Mouse (Mus musculus) stomach, embryonic 15.5 days (tissue): ENCODE results near the gene Tenm3. TPM values are rescaled to one million over a fixed set of nuclear protein-coding genes. Genes with fewer than 3 reads are reported as not detected.

Source experiments
- ATAC-seq: fragments of 200-750 bp; cut with Nextera tagmentation; 2 replicates; pipeline ENCODE4 v1.8.0; 2017; ENCODE audit warnings: low read depth, moderate number of reproducible peaks, moderate TSS enrichment; ENCODE audit not compliant: insufficient read depth, low FRiP score
- H3K27ac ChIP-seq: fragments of 300-500 bp; sonication (generic); 2 replicates; pipeline ENCODE4 v1.5.1; 2015; ENCODE audit warnings: mild to moderate bottlenecking, inconsistent platforms
- H3K27me3 ChIP-seq: fragments of 300-500 bp; sonication (generic); replicated peaks from 2 replicates; pipeline ENCODE4 v1.6.1; 2015; ENCODE audit warnings: inconsistent platforms
- H3K36me3 ChIP-seq: fragments of 300-500 bp; sonication (generic); 2 replicates; pipeline ENCODE4 v1.6.1; 2015; ENCODE audit warnings: inconsistent platforms
- H3K4me1 ChIP-seq: fragments of 300-500 bp; sonication (generic); 2 replicates; pipeline ENCODE4 v1.6.1; 2015; ENCODE audit warnings: inconsistent platforms
- H3K4me2 ChIP-seq: fragments of 300-500 bp; sonication (generic); 2 replicates; pipeline ENCODE4 v1.6.1; 2015; ENCODE audit warnings: mild to moderate bottlenecking, inconsistent platforms
- H3K4me3 ChIP-seq: fragments of 300-500 bp; sonication (generic); replicated peaks from 2 replicates; pipeline ENCODE4 v1.5.1; 2015; ENCODE audit warnings: inconsistent platforms
- H3K9ac ChIP-seq: fragments of 300-500 bp; sonication (generic); 2 replicates; pipeline ENCODE4 v1.6.1; 2015; ENCODE audit warnings: inconsistent platforms
- H3K9me3 ChIP-seq: fragments of 300-500 bp; sonication (generic); 2 replicates; pipeline ENCODE4 v1.6.1; 2016; ENCODE audit warnings: inconsistent platforms
- WGBS: fragments of 180-500 bp; shearing (Covaris S2); methylation state at CpG from one replicate; pipeline ENCODE4 v1.1.7; 2015; 5-methylcytosine and 5-hydroxymethylcytosine counted together
- polyA plus RNA-seq: library from polyadenylated mRNA; unstranded; fragments of >200 nt; fragmentation: Nextera tagmentation; extraction: Ambion mirVana; gene quantifications from 2 replicates; pipeline ENCODE4 v1.2.1, GENCODE M21; 2015

Tenm3 gene
- polyA plus RNA-seq, 1 experiment from 2014 or later, result 14.6 TPM

DNA sequence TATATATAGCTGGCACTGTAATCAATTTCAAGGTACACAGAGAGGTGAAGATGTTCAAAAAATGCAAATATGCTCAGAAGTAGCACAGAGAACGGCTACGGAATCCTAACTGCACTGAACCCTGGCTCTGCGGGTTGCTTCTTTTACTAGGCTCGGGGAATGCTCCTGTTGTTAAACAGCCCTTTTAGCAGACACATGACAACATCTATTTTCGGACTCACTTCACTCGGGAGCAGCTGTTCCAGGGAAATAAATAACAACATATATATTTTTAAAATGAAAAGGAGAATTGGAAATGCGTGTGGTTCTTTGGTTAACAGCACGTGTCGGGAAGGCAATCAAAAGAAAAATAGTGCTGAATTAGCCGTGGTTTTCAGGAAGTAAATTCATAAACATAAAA lies 457.9 kb downstream of the Tenm3 start:
- H3K27ac ChIP-seq, result no peak overlapping the region
- H3K36me3 ChIP-seq, result no peaks in the 10 kb centered on the region
- 82% methylated on average over 10 of the region's 10 CpGs for WGBS
- no peak overlapping the region for H3K9ac ChIP-seq
- H3K27me3 ChIP-seq, result no peaks in the 10 kb centered on the region
- H3K4me1 ChIP-seq, result no peaks in the 10 kb centered on the region
- no peak overlapping the region for H3K4me3 ChIP-seq
- no peak for ATAC-seq
- no peak overlapping the region for H3K4me2 ChIP-seq
- H3K9me3 ChIP-seq, result no peaks in the 10 kb centered on the region

- Histone ChIP-seq H3K27me3 (no peaks in the 10 kb centered on the region), H3K27ac (no peak overlapping the region), H3K9ac (no peak overlapping the region), H3K4me1 (no peaks in the 10 kb centered on the region), H3K4me3 (no peak overlapping the region), H3K9me3 (no peaks in the 10 kb centered on the region), H3K36me3 (no peaks in the 10 kb centered on the region), H3K4me2 (no peak overlapping the region)
- no peak for ATAC-seq
- 71% methylated on average over 12 of the region's 12 CpGs for WGBS
Measured at GRCm38 (mm10) chr8:48380035-48380434, 463.7 kb downstream of the Tenm3 start.

DNA sequence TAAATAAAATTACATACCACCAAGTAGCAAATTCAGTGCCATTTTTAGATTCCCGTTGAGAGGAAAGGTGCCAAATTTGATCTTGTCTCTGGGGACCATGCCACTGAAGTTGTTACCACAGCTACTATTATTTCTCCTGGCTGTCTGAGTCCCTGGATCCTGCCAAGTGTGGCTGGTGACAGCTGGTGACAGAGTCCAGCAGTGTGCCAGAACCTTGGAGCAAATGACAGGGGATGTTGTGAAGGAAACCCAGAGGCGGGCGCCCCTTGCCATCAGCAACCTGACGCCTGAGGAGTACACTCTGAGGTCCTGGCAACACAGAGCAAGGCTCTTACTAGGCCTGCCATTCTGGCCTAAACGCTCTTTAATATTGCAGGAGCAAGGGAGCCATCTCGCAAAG lies 467.0 kb downstream of the Tenm3 start:
- ATAC-seq, result no peak
- H3K9me3 ChIP-seq, result no peaks in the 10 kb centered on the region
- no peaks in the 10 kb centered on the region for H3K27me3 ChIP-seq
- WGBS, result 75% methylated on average over 6 of the region's 6 CpGs
- H3K4me3 ChIP-seq, result no peak overlapping the region
- no peak overlapping the region for H3K4me2 ChIP-seq
- H3K9ac ChIP-seq, result no peak overlapping the region
- no peaks in the 10 kb centered on the region for H3K4me1 ChIP-seq
- H3K27ac ChIP-seq, result no peak overlapping the region
- H3K36me3 ChIP-seq, result no peaks in the 10 kb centered on the region

- Histone ChIP-seq H3K4me1 (no peaks in the 10 kb centered on the region), H3K27ac (no peak overlapping the region), H3K4me3 (no peak overlapping the region), H3K36me3 (no peaks in the 10 kb centered on the region), H3K9ac (no peak overlapping the region), H3K27me3 (no peaks in the 10 kb centered on the region), H3K9me3 (no peaks in the 10 kb centered on the region), H3K4me2 (no peak overlapping the region)
- ATAC-seq, result no peak; the same call in 1 of the 2 replicates
- 79% methylated on average over 5 of the region's 5 CpGs for WGBS
Measured at GRCm38 (mm10) chr8:48375183-48375582, 468.6 kb downstream of the Tenm3 start.

GRCm38 (mm10) chr8:48373404-48373803 lies 470.3 kb downstream of the Tenm3 start:
- Histone ChIP-seq H3K4me3 (no peak overlapping the region), H3K36me3 (no peaks in the 10 kb centered on the region), H3K9me3 (no peaks in the 10 kb centered on the region), H3K27ac (no peak overlapping the region), H3K4me2 (no peak overlapping the region), H3K4me1 (no peaks in the 10 kb centered on the region), H3K9ac (no peak overlapping the region), H3K27me3 (no peaks in the 10 kb centered on the region)
- ATAC-seq, result no peak
- WGBS, result 92% methylated on average over 11 of the region's 11 CpGs

GRCm38 (mm10) chr8:48367164-48367563 lies 476.6 kb downstream of the Tenm3 start:
- no peak for ATAC-seq
- Histone ChIP-seq H3K36me3 (no peaks in the 10 kb centered on the region), H3K4me3 (no peak overlapping the region), H3K4me2 (no peak overlapping the region), H3K9ac (no peak overlapping the region), H3K9me3 (no peaks in the 10 kb centered on the region), H3K4me1 (no peaks in the 10 kb centered on the region), H3K27me3 (no peaks in the 10 kb centered on the region), H3K27ac (no peak overlapping the region)
- 87% methylated on average over 10 of the region's 10 CpGs for WGBS

DNA sequence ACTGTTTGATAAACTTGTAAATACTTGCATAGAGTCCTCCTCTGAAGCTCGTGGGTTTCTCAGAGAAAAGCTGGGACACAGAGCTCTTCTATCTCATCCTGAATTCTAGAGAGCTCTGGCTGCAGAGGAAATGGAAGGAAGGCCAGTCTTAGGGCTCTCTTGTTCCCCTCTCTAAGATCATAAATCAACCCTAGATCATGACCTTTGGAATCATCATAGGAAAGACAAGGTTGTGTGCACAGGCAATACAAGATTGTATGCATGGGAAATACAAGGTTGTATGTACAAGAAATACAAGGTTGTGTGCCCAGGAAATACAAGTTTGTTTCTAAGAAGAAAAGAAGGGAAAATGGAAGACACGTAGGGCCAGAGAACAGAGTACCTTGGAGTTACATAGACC lies 486.9 kb downstream of the Tenm3 start:
- Histone ChIP-seq H3K27me3 (no peaks in the 10 kb centered on the region), H3K4me3 (no peak overlapping the region), H3K9ac (no peak overlapping the region), H3K4me1 (no peaks in the 10 kb centered on the region), H3K9me3 (no peaks in the 10 kb centered on the region), H3K27ac (no peak overlapping the region), H3K4me2 (no peak overlapping the region), H3K36me3 (no peaks in the 10 kb centered on the region)
- no peak for ATAC-seq
- WGBS, result 63% methylated on average over 2 of the region's 2 CpGs

GRCm38 (mm10) chr8:48353458-48353857 lies 490.3 kb downstream of the Tenm3 start:
- H3K27me3 ChIP-seq, result no peaks in the 10 kb centered on the region
- H3K9ac ChIP-seq, result no peak overlapping the region
- WGBS, result 86% methylated on average over 6 of the region's 6 CpGs
- no peaks in the 10 kb centered on the region for H3K4me1 ChIP-seq
- H3K9me3 ChIP-seq, result no peaks in the 10 kb centered on the region
- H3K36me3 ChIP-seq, result no peaks in the 10 kb centered on the region
- H3K4me2 ChIP-seq, result no peak overlapping the region
- ATAC-seq, result no peak
- no peak overlapping the region for H3K27ac ChIP-seq
- no peak overlapping the region for H3K4me3 ChIP-seq

DNA sequence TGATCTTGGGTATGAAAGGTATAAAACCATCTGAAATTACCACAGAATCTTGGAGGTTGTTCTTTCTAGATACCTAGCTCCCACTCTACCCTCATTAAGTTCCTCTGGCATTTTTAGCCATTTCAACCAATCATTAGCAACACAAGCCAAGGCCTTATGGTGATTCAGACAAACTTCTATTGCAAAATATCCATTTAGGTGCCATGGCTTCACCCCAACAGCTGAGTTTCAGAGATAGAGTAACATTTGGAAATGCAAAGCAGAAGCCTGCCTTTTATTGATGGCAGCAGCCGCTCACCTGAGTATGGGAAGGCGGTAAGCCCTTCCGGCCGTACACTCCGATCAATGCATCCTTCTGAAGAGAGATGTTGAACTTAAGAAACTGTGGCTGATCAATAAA lies 494.9 kb downstream of the Tenm3 start:
- no peaks in the 10 kb centered on the region for H3K4me1 ChIP-seq
- no peaks in the 10 kb centered on the region for H3K27me3 ChIP-seq
- H3K27ac ChIP-seq, result no peak overlapping the region
- no peak overlapping the region for H3K4me2 ChIP-seq
- no peaks in the 10 kb centered on the region for H3K9me3 ChIP-seq
- no peak for ATAC-seq
- H3K9ac ChIP-seq, result no peak overlapping the region
- H3K4me3 ChIP-seq, result no peak overlapping the region
- H3K36me3 ChIP-seq, result no peaks in the 10 kb centered on the region
- WGBS, result 97% methylated on average over 5 of the region's 5 CpGs

DNA sequence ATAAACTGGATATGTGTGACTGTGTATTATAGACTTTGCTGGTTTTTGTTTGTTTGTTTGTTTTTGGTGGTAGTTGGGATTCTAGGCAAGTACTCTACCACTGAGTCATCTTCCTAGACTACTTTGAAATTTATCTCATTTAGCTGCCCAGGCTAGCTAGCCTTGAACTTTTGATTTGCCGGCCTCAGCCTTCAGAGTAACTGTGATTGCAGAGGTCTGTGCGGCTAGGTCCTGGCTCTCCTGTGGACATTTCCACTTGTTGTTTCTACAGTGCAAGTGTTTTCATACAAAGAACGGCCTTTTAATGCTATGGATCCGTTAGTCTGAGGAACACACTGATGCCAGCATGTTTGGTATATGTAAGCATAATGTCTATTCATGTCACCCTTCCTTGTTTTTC lies 495.4 kb downstream of the Tenm3 start:
- Histone ChIP-seq H3K27me3 (no peaks in the 10 kb centered on the region), H3K27ac (no peak overlapping the region), H3K4me2 (no peak overlapping the region), H3K9me3 (no peaks in the 10 kb centered on the region), H3K9ac (no peak overlapping the region), H3K4me1 (no peaks in the 10 kb centered on the region), H3K36me3 (no peaks in the 10 kb centered on the region), H3K4me3 (no peak overlapping the region)
- 95% methylated on average over 4 of the region's 4 CpGs for WGBS
- ATAC-seq, result no peak

DNA sequence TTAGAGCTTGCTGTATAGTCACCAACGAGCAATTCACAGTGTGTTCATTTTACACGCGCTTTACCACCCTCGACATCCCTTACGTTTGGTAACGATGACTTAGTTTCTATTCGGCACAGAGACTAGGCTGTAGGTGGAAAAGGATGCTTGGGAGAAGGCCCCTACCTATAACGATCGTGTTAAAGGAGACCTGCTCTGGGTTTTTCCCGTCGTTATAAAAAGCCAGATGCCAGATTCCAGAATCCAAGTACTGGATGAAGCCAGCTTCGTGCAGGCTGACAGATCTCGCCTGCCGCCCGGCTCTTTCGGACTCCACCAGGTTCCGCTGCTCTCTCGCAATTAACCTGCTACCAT lies 500.7 kb downstream of the Tenm3 start:
- no peak overlapping the region for H3K9ac ChIP-seq
- H3K4me1 ChIP-seq, result no peaks in the 10 kb centered on the region
- ATAC-seq, result no peak
- H3K36me3 ChIP-seq, result no peaks in the 10 kb centered on the region
- H3K27me3 ChIP-seq, result no peaks in the 10 kb centered on the region
- H3K4me3 ChIP-seq, result no peak overlapping the region
- no peak overlapping the region for H3K27ac ChIP-seq
- WGBS, result 88% methylated on average over 18 of the region's 18 CpGs
- no peaks in the 10 kb centered on the region for H3K9me3 ChIP-seq
- no peak overlapping the region for H3K4me2 ChIP-seq

GRCm38 (mm10) chr8:48342321-48343066 lies 501.3 kb downstream of the Tenm3 start:
- Histone ChIP-seq H3K9ac (no peak overlapping the region), H3K27ac (no peak overlapping the region), H3K27me3 (no peaks in the 10 kb centered on the region), H3K4me2 (no peak overlapping the region), H3K4me1 (no peaks in the 10 kb centered on the region), H3K9me3 (no peaks in the 10 kb centered on the region), H3K36me3 (no peaks in the 10 kb centered on the region), H3K4me3 (no peak overlapping the region)
- WGBS, result 77% methylated on average over 30 of the region's 30 CpGs
- no peak for ATAC-seq

GRCm38 (mm10) chr8:48341692-48342091 lies 502.1 kb downstream of the Tenm3 start:
- H3K9ac ChIP-seq, result no peak overlapping the region
- 67% methylated on average over 4 of the region's 4 CpGs for WGBS
- no peak overlapping the region for H3K4me2 ChIP-seq
- no peak overlapping the region for H3K27ac ChIP-seq
- H3K4me1 ChIP-seq, result no peaks in the 10 kb centered on the region
- no peak overlapping the region for H3K4me3 ChIP-seq
- H3K9me3 ChIP-seq, result no peaks in the 10 kb centered on the region
- no peaks in the 10 kb centered on the region for H3K36me3 ChIP-seq
- ATAC-seq, result no peak
- no peaks in the 10 kb centered on the region for H3K27me3 ChIP-seq
